Mouse (Mus musculus) embryonic facial prominence, embryonic 15.5 days (tissue): ENCODE results near the gene Gm42957. TPM values are rescaled to one million over a fixed set of nuclear protein-coding genes. Genes with fewer than 3 reads are reported as not detected.

ENCODE experiments used
- ATAC-seq: fragments of 200-750 bp; cut with Nextera tagmentation; 2 replicates; pipeline ENCODE4 v1.8.0; 2017; ENCODE audit warnings: low read depth, moderate TSS enrichment; ENCODE audit not compliant: insufficient number of reproducible peaks, low FRiP score, low TSS enrichment
- H3K27ac ChIP-seq: fragments of 300-500 bp; sonication (generic); replicated peaks from 2 replicates; pipeline ENCODE4 v1.5.1; 2015; ENCODE audit warnings: mild to moderate bottlenecking, inconsistent platforms
- H3K27me3 ChIP-seq: fragments of 300-500 bp; sonication (generic); 2 replicates; pipeline ENCODE4 v1.6.1; 2015; ENCODE audit warnings: inconsistent platforms
- H3K36me3 ChIP-seq: fragments of 300-500 bp; sonication (generic); 2 replicates; pipeline ENCODE4 v1.6.1; 2015; ENCODE audit warnings: mild to moderate bottlenecking, inconsistent platforms
- H3K4me1 ChIP-seq: fragments of 300-500 bp; sonication (generic); 2 replicates; pipeline ENCODE4 v1.6.1; 2015; ENCODE audit warnings: inconsistent platforms
- H3K4me2 ChIP-seq: fragments of 300-500 bp; sonication (generic); replicated peaks from 2 replicates; pipeline ENCODE4 v1.6.1; 2015; ENCODE audit warnings: mild to moderate bottlenecking, inconsistent platforms
- H3K4me3 ChIP-seq: fragments of 300-500 bp; sonication (generic); replicated peaks from 2 replicates; pipeline ENCODE4 v1.5.1; 2015; ENCODE audit warnings: mild to moderate bottlenecking, inconsistent platforms
- H3K9ac ChIP-seq: fragments of 300-500 bp; sonication (generic); 2 replicates; pipeline ENCODE4 v1.6.1; 2015; ENCODE audit warnings: inconsistent platforms
- H3K9me3 ChIP-seq: fragments of 300-500 bp; sonication (generic); replicated peaks from 2 replicates; pipeline ENCODE4 v1.6.1; 2016; ENCODE audit warnings: inconsistent platforms
- WGBS: fragments of 180-500 bp; shearing (Covaris S2); methylation state at CpG from one replicate; pipeline ENCODE4 v1.1.7; 2015; 5-methylcytosine and 5-hydroxymethylcytosine counted together
- polyA plus RNA-seq: library from polyadenylated mRNA; unstranded; fragments of >200 nt; fragmentation: Nextera tagmentation; extraction: Ambion mirVana; gene quantifications from 2 replicates; pipeline ENCODE4 v1.2.1, GENCODE M21; 2015

The Gm42957 gene
- 0.43 and 0.45 TPM in 2 replicates for polyA plus RNA-seq

DNA sequence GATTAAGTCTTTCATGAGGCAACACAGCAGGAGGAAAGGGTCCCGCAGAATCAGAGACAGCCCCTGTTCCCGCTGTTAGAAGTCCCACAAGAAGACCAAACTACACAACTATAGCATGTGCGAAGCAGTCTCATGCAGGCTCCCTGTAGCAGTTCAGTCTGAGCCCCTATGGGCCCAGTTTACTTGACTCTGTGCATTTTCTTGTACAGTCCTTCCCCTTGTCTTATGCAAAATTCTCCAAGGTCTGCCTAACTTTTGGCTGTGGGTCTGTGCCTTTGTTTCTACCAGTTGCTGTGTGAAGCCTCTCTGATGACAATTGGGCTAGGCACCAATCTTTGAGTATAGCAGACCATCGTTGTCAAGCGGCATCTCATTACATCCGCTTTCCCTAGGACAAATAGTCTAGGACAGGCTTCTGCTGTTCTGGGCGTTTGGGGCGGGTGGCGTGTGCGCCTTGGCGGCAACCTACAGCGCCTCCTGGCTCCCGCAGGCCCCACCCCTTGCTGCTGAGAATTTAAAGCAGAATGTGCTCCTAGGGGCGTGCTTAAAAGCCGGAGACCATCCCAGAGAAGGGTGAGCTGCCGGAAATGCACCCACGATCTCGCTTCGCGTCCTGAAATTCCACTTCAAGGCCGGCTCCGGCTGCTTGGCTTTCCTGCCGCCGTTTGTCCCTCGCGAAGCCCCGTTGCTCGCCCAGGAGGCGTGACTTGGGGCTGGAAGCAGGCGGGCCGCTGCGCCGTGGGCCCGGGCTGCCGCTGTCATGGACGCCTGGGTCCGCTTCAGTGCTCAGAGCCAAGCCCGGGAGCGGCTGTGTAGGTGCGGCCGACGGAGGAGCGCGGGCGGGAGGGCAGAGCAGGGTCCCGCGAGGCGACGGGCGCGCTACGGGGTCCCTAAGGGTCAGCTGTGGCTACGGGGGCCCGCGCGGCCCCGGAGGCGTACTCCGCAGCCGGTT lies at the start of gene Gm42957, which contains the start of gene Pex11b:
Gene Gm42957, plus strand, starts transcription at position 547 of the 952 bp plus-strand sequence.
Gene Pex11b, plus strand, starts transcription at position 449 of the 952 bp plus-strand sequence.
- WGBS: 2% methylated on average over 58 of the region's 60 CpGs
- peak within 1 kb of the TSS; percentile 97 for H3K9ac ChIP-seq
- H3K9me3 ChIP-seq: no peaks in the 10 kb centered on the region
- peaks cover 58% of the 10 kb centered on the region for H3K36me3 ChIP-seq
- peak; percentile 92 for ATAC-seq
- no peaks in the 10 kb centered on the region for H3K27me3 ChIP-seq
- H3K4me2 ChIP-seq: peak within 1 kb of the TSS; percentile 60
- H3K4me3 ChIP-seq: peak within 1 kb of the TSS; percentile 95
- peaks cover 26% of the 10 kb centered on the region for H3K4me1 ChIP-seq
- H3K27ac ChIP-seq: peak within 1 kb of the TSS; percentile 90

DNA sequence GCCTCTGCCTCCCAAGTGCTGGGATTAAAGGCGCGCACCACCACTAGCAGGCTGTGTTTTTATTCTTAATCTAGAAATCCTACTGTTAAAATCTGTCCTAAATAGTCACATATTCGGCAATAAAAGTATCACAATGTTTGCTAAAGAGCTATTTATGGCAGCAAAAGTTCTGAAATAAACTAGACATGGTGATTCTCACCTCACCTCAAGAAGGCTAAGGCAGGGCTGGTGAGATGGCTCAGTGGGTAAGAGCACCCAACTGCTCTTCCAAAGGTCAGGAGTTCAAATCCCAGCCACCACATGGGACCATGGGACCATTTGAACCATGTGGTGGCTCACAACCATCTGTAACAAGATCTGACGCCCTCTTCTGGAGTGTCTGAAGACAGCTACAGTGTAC lies 44.6 kb upstream of the Gm42957 start:
- Histone ChIP-seq H3K27me3 (peaks cover 4% of the 10 kb centered on the region), H3K27ac (no peak overlapping the region), H3K4me3 (no peak overlapping the region), H3K4me2 (no peak overlapping the region), H3K9me3 (no peaks in the 10 kb centered on the region), H3K36me3 (0 out of 2 replicates have a peak, but pooled peaks cover 2% of the 10 kb centered on the region), H3K9ac (no peak overlapping the region), H3K4me1 (peaks cover 4% of the 10 kb centered on the region)
- ATAC-seq: no peak
- WGBS: 86% methylated on average over 4 of the region's 4 CpGs

DNA sequence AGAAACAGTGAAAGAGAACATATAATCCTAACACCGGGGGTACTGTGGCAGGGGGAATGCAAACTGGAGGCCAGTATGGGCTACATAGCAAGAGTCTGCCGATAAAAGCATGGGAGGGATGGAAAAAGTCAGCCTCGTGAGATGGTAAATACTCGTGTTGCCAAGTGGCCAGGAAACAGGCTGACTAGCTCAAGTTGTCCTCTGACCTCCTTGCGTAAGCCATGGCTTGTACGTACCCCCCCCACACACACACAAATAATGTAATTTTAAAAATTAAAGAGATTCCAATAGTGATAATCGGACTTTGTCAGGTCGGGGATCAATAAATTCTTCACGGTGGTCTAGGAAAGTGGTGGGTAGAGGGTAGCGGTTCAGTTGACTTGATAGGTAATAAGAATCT lies 41.9 kb upstream of the Gm42957 start:
- Histone ChIP-seq H3K27me3 (peaks cover 12% of the 10 kb centered on the region), H3K4me1 (peaks cover 31% of the 10 kb centered on the region), H3K9ac (peak overlapping the region; percentile 44), H3K4me3 (peak overlapping the region; percentile 62), H3K9me3 (no peaks in the 10 kb centered on the region), H3K27ac (peak overlapping the region; percentile 89), H3K4me2 (peak overlapping the region; percentile 71), H3K36me3 (0 out of 2 replicates have a peak, but pooled peaks cover 2% of the 10 kb centered on the region)
- WGBS: under 1% methylated on average over 10 of the region's 10 CpGs
- ATAC-seq: no peak

DNA sequence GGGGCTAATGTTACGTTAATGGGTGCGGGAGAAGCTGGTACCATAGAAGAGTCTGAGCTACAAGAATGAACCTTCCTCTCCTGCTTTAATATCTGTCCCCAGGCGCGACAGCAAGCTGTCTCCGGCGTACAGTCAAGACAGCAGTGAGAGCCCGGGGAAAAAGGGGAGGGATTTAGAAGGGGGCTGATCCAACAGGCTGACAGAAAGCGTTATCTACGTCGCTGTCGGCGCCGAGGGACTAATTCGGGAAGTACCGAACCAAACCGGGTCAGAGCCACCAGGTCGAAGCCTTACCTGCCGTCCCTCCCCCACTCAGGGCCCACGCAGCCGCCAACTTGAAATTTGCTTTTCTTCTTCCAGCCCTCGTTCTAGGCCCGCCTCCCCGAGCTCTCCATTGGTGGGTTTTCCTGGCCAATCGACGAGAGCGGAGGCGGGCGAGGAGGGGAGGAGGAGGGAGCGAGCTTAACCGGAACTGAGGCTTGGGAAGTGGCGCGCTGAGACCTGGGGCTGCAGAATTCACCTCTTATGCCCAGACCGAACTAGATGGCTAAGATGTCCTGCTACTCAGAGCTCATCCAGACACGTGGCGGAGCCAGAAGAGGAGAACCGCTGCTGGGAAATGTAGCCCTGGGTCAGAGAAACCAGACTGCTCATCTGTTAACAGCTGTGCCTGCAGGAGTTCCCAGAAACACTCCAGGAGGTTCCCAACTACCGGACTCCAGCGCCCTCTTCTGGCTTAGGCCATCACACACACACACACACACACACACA lies 41.3 kb upstream of the Gm42957 start, which contains the start of gene Polr3gl:
Gene Polr3gl, minus strand, starts transcription at position 392 of the 771 bp plus-strand sequence.
- Histone ChIP-seq H3K4me2 (peak within 1 kb of the TSS; percentile 71), H3K36me3 (0 out of 2 replicates have a peak, but pooled peaks cover 2% of the 10 kb centered on the region), H3K27ac (peak within 1 kb of the TSS; percentile 89), H3K4me1 (peaks cover 37% of the 10 kb centered on the region), H3K27me3 (peaks cover 12% of the 10 kb centered on the region), H3K4me3 (peak within 1 kb of the TSS; percentile 62), H3K9ac (peak within 1 kb of the TSS; percentile 44), H3K9me3 (no peaks in the 10 kb centered on the region)
- WGBS: under 1% methylated on average over 38 of the region's 38 CpGs
- peak; percentile 87 for ATAC-seq

DNA sequence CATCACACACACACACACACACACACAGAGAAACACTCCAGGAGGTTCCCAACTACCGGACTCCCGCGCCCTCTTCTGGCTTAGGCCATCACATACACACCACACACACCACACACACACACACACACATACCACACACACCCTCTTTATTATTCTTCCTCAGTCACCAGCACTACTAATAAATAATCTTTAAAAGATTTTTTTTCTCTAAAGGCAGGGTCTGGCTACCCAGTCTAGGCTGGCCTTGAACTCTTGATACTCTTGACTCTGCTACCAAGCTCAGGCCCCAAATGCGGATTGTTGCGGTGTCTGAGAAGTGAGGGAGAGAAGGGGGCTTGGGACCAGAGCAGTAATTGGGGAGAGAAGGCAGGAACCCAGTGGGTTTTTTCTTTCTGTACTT lies 40.4 kb upstream of the Gm42957 start:
- WGBS: 83% methylated on average over 5 of the region's 5 CpGs
- Histone ChIP-seq H3K9me3 (no peaks in the 10 kb centered on the region), H3K36me3 (0 out of 2 replicates have a peak, but pooled peaks cover 2% of the 10 kb centered on the region), H3K27ac (no peak overlapping the region), H3K27me3 (peaks cover 12% of the 10 kb centered on the region), H3K4me2 (no peak overlapping the region), H3K4me3 (no peak overlapping the region), H3K4me1 (peaks cover 40% of the 10 kb centered on the region), H3K9ac (no peak overlapping the region)
- no peak for ATAC-seq

DNA sequence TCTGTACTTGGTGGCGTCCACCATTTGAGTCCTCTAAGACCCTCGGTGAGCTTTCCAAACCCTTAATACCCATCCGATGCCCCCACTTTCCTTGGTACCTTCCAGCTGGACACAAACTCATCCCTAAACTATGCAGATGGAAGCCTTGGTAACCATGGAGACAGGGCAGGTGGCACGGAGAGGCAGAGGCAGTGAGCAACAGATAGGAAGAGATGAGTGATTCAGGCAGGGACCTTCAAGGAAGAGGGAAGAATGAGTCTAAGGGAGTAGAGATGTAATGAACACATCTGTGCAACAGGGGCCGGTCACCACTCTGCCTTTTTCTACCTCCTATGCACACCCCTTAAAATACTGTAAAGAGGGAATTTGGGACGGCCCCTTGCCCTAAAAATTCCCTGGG lies 39.6 kb upstream of the Gm42957 start:
- ATAC-seq: no peak
- Histone ChIP-seq H3K27ac (no peak overlapping the region), H3K4me2 (peak overlapping the region; percentile 92; the same call in 1 of the 2 replicates), H3K9ac (no peak overlapping the region), H3K9me3 (no peaks in the 10 kb centered on the region), H3K27me3 (peaks cover 12% of the 10 kb centered on the region), H3K4me1 (peaks cover 48% of the 10 kb centered on the region), H3K4me3 (no peak overlapping the region; the same call in 1 of the 2 replicates), H3K36me3 (no peaks in the 10 kb centered on the region)
- WGBS: 23% methylated on average over 6 of the region's 6 CpGs

DNA sequence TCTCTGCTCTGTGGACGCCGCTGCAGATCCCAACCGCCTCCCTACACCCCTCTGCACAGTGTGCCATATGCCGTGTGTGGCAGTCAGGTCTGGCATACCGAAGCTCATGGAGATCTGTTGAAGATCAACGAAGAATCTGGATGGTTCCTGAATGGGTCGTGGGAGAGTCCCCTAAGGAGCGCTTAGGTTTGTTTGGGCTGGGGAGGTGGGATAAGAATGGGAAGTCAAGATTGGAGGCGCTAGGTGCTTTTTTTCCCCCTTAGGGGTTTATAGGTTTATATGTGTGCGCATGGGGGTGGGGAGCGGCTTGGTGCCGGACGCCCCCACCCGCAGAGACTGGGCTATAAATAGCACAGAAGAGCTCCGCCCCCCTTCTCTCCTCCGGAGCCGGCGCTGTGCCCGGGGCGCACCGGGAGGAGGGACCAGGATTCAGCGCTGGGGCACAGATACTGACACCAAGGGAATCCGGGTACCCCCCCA lies 39.0 kb upstream of the Gm42957 start, which contains the start of gene Ankrd34a:
Gene Ankrd34a, plus strand, starts transcription at position 409 of the 480 bp plus-strand sequence.
- Histone ChIP-seq H3K4me1 (peaks cover 49% of the 10 kb centered on the region), H3K4me3 (peak within 1 kb of the TSS; percentile 48), H3K36me3 (no peaks in the 10 kb centered on the region), H3K27ac (peak within 1 kb of the TSS; percentile 58), H3K27me3 (peaks cover 12% of the 10 kb centered on the region), H3K9me3 (no peaks in the 10 kb centered on the region), H3K9ac (peak within 1 kb of the TSS; percentile 35), H3K4me2 (peak within 1 kb of the TSS; percentile 92)
- 2% methylated on average over 17 of the region's 23 CpGs for WGBS
- no peak for ATAC-seq

DNA sequence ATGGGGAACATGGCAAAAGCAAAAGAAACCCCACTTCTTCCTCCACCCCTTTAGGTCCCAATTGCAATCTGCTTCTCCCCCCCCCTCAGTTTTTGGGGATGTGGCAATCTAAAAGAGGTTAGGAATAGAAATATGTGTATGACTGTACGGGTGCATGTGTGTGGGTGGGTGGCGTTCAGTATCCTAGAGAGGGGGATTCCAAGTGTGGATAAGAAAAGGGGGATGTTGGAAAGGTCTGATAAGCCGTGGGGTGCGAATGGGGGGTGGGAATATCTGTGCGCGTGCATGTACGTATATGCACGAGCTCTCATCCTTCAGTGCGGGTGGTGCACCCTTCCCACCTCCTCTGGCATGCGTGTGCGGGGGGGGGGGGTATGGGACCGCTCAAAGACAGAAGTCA lies 38.4 kb upstream of the Gm42957 start:
- Histone ChIP-seq H3K9me3 (no peaks in the 10 kb centered on the region), H3K4me3 (peak overlapping the region; percentile 48), H3K27me3 (peaks cover 12% of the 10 kb centered on the region), H3K4me2 (peak overlapping the region; percentile 92), H3K4me1 (peaks cover 49% of the 10 kb centered on the region), H3K27ac (peak overlapping the region; percentile 58; the same call in 1 of the 2 replicates), H3K36me3 (no peaks in the 10 kb centered on the region), H3K9ac (peak overlapping the region; percentile 35)
- WGBS: 1% methylated on average over 10 of the region's 12 CpGs
- no peak for ATAC-seq

DNA sequence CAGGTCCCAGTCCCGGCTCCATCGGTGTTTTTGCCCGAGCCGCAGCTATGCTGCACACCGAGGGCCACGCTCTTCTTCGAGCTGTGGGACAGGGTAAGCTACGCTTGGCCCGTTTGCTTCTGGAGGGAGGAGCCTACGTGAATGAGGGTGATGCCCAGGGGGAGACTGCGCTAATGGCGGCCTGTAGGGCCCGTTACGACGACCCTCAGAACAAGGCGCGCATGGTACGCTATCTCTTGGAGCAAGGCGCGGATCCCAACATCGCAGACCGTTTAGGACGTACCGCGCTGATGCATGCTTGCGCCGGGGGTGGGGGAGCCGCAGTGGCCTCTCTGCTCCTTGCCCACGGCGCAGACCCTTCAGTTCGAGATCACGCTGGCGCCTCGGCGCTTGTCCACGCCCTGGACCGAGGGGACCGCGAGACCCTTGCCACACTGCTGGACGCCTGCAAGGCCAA lies 37.8 kb upstream of the Gm42957 start:
- Histone ChIP-seq H3K4me2 (peak overlapping the region; percentile 92), H3K36me3 (no peaks in the 10 kb centered on the region), H3K4me3 (peak overlapping the region; percentile 48), H3K4me1 (peaks cover 49% of the 10 kb centered on the region), H3K9ac (peak overlapping the region; percentile 35), H3K27me3 (peaks cover 12% of the 10 kb centered on the region), H3K27ac (peak overlapping the region; percentile 58), H3K9me3 (no peaks in the 10 kb centered on the region)
- WGBS: under 1% methylated on average over 40 of the region's 40 CpGs
- ATAC-seq: no peak

DNA sequence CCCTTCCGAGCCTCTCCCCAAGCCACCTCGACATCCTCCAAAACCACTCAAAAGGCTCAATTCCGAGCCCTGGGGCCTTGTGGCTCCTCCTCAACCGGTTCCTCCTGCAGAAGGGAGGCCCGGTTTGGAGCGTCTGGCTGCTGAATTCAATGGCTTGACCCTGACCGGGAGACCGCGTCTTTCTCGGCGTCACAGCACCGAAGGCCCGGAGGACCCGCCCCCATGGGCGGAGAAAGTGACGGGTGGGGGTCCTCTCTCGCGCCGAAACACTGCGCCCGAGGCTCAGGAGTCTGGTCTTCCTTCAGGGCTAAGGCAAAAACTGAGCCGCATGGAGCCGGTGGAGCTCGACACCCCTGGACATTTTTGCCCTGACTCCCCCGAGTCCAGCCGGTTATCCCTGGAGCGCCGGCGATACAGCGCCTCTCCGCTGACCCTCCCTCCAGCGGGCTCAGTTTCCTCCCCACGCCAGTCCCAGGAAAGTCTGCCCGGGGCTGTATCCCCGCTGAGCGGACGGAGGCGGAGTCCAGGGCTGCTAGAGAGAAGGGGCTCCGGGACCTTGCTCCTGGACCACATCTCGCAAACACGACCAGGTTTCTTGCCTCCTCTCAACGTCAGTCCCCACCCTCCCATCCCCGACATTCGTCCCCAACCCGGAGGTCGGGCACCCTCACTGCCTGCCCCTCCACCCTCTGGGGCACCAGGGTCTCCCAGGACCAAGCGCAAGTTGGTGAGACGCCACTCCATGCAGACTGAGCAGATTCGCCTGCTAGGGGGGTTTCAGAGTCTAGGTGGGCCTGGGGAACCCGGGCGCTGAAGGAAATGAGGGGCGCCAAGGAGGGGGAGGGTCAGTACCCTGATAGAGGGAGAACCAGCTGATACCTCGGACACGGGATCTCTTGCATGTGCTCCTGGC lies 36.9 kb upstream of the Gm42957 start:
- Histone ChIP-seq H3K4me3 (peak overlapping the region; percentile 48), H3K27ac (peak overlapping the region; percentile 58), H3K36me3 (no peaks in the 10 kb centered on the region), H3K9ac (peak overlapping the region; percentile 35), H3K27me3 (peaks cover 12% of the 10 kb centered on the region), H3K9me3 (no peaks in the 10 kb centered on the region), H3K4me1 (peaks cover 54% of the 10 kb centered on the region), H3K4me2 (peak overlapping the region; percentile 92)
- WGBS: 1% methylated on average over 52 of the region's 54 CpGs
- no peak for ATAC-seq
